Mouse (Mus musculus): ENCODE data around the gene Prpf3. TPM values are rescaled to one million over a fixed set of nuclear protein-coding genes. Genes with fewer than 3 reads are reported as not detected.
A peak's percentile ranks its signal among the peaks of the same experiment; 100 is the strongest.
"Not testable (repeated sequence)": the region's sequence is repeated elsewhere in the genome, so short reads cannot be mapped to it uniquely, and the experiment has no call there.

The Prpf3 gene
- polyA plus RNA-seq, 1 experiment from 2014 or later: 44.3 TPM

- 48% methylated on average over 2 of the region's 2 CpGs for WGBS (ENCODE audit: insufficient replicate concordance)
- Histone ChIP-seq H3K9ac (no peak overlapping the region), H3K4me1 (peaks cover 62% of the 10 kb centered on the region)
These were observed 47.3 kb downstream of the Prpf3 start for GRCm38 (mm10) chr3:95808384-95808783.

DNA sequence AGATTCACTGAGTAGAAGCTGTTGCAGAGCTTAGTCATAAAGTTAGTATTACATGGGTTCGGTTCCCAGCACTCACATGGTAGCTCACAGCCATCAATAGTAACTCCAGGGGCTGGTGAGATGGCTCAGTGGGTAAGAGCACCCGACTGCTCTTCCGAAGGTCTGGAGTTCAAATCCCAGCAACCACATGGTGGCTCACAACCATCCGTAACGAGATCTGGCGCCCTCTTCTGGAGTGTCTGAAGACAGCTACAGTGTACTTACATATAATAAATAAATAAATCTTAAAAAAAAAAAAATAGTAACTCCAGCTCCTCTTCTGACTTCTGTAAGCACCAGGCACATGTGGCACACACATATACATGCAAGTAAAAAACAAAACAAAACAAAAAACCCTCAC is 48.1 kb downstream of the Prpf3 start:
- H3K4me1 ChIP-seq: peaks cover 67% of the 10 kb centered on the region
- H3K9me3 ChIP-seq (replicated peaks); H3K4me2 ChIP-seq; H3K27ac ChIP-seq; H3K9ac ChIP-seq; H3K27me3 ChIP-seq (replicated peaks); ATAC-seq; H3K4me3 ChIP-seq: not testable (repeated sequence)
- H3K36me3 ChIP-seq: peaks cover 34% of the 10 kb centered on the region
- 97% methylated on average over 4 of the region's 6 CpGs for WGBS (ENCODE audit: insufficient replicate concordance)

More at GRCm38 (mm10) chr3:95808384-95808783, 47.3 kb downstream of the Prpf3 start:
- Histone ChIP-seq H3K9me3 (replicated peaks) (no peaks in the 10 kb centered on the region), H3K36me3 (peaks cover 34% of the 10 kb centered on the region), H3K27me3 (replicated peaks) (no peaks in the 10 kb centered on the region), H3K4me2 (no peak overlapping the region), H3K4me3 (no peak overlapping the region), H3K27ac (0 out of 2 replicates have a peak overlapping the region, but pooled peaks have one; percentile 14)
- no peak for ATAC-seq

DNA sequence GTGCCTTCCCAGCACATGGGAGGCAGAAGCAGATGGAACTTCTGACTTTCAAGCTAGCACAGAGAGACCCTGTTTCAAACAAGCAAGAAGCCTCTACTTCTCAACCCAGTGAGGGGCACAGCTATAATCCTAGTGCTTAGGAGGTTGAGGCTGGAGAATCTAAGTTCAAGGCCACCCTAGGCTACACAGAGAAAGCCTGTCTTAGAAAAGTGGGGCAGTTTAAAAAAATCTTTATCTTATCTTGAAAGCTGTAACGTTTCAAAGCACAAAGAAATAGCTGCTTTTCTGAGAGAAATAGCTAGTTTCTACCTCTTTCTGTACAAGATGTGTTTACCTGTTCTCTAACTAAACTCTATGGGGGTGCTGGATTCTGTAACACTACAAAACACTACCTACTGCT is 49.0 kb downstream of the Prpf3 start:
- WGBS (ENCODE audit: insufficient replicate concordance): 5% methylated on average over 1 of the region's 1 CpGs
- H3K4me1 ChIP-seq: peaks cover 68% of the 10 kb centered on the region
- peaks cover 29% of the 10 kb centered on the region for H3K36me3 ChIP-seq
- ATAC-seq: no peak
- no peak overlapping the region for H3K27ac ChIP-seq
- no peak overlapping the region for H3K4me2 ChIP-seq
- H3K9me3 ChIP-seq (replicated peaks): no peaks in the 10 kb centered on the region
- no peak overlapping the region for H3K4me3 ChIP-seq
- H3K27me3 ChIP-seq (replicated peaks): no peaks in the 10 kb centered on the region
- no peak overlapping the region for H3K9ac ChIP-seq

- ATAC-seq: no peak
- H3K36me3 ChIP-seq: peaks cover 33% of the 10 kb centered on the region
- no peak overlapping the region for H3K9ac ChIP-seq
- no peak overlapping the region for H3K4me3 ChIP-seq
- WGBS (ENCODE audit: insufficient replicate concordance): 87% methylated on average over 4 of the region's 4 CpGs
- H3K4me1 ChIP-seq: peaks cover 51% of the 10 kb centered on the region
- no peak overlapping the region for H3K4me2 ChIP-seq
- H3K9me3 ChIP-seq (replicated peaks): no peaks in the 10 kb centered on the region
- H3K27me3 ChIP-seq (replicated peaks): no peaks in the 10 kb centered on the region
- H3K27ac ChIP-seq: no peak overlapping the region
These were observed 51.8 kb downstream of the Prpf3 start for GRCm38 (mm10) chr3:95803851-95804250.

GRCm38 (mm10) chr3:95798756-95799155 is 56.9 kb downstream of the Prpf3 start:
- Histone ChIP-seq H3K4me2 (no peak overlapping the region), H3K4me3 (no peak overlapping the region), H3K9me3 (replicated peaks) (no peaks in the 10 kb centered on the region), H3K27ac (no peak overlapping the region), H3K27me3 (replicated peaks) (no peaks in the 10 kb centered on the region), H3K36me3 (peaks cover 9% of the 10 kb centered on the region), H3K4me1 (peaks cover 24% of the 10 kb centered on the region), H3K9ac (no peak overlapping the region)
- no peak for ATAC-seq
- WGBS (ENCODE audit: insufficient replicate concordance): 74% methylated on average over 4 of the region's 4 CpGs

DNA sequence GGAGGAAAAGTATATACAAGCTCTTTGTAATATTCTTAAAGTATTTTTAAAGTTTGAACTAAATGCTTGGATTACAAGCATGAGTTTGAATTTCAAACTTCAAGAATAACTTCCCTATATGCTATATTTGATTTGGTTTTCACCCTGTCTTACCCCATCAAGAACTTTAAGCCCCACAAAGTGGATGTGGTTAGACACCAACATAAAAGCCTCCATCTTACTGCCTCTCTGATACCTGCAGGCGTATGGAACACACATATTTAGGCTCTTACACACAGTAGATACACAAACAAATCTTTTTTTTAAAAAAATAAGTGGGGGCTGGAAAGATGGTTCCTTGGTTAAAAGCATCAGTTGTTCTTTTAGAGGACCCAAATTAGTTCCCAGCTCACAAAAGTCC is 61.4 kb downstream of the Prpf3 start:
- WGBS (ENCODE audit: insufficient replicate concordance): 65% methylated on average over 1 of the region's 1 CpGs
- Histone ChIP-seq H3K9ac (no peak overlapping the region), H3K4me3 (no peak overlapping the region), H3K36me3 (peaks cover 2% of the 10 kb centered on the region), H3K9me3 (replicated peaks) (no peaks in the 10 kb centered on the region), H3K4me2 (no peak overlapping the region), H3K27ac (no peak overlapping the region), H3K27me3 (replicated peaks) (no peaks in the 10 kb centered on the region), H3K4me1 (peaks cover 12% of the 10 kb centered on the region; the same call in 1 of the 2 replicates)
- no peak for ATAC-seq

DNA sequence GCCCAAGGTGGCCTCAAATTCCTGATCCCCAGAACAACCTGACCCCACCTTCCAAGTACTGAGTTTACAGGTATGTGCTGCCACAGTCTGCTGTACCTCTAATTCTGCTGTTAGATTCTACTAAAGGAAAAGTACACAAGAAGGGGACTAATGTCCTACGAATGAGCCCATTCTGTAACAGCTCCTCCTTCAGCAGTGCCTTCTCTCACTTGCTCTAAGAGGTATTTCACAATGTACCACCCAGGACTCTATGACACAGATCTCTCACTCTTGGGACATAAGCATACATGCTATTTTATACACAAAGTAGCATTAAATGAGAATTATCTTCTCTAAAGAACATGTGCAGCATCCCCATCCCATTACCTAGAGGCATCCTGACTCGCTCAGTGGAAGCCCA is 62.0 kb downstream of the Prpf3 start:
- 79% methylated on average over 2 of the region's 2 CpGs for WGBS (ENCODE audit: insufficient replicate concordance)
- H3K36me3 ChIP-seq: peaks cover 6% of the 10 kb centered on the region
- H3K27me3 ChIP-seq (replicated peaks): no peaks in the 10 kb centered on the region
- no peaks in the 10 kb centered on the region for H3K9me3 ChIP-seq (replicated peaks)
- ATAC-seq: no peak
- H3K4me2 ChIP-seq: no peak overlapping the region
- peaks cover 12% of the 10 kb centered on the region; the same call in 1 of the 2 replicates for H3K4me1 ChIP-seq
- H3K9ac ChIP-seq: no peak overlapping the region
- no peak overlapping the region for H3K4me3 ChIP-seq
- no peak overlapping the region for H3K27ac ChIP-seq

DNA sequence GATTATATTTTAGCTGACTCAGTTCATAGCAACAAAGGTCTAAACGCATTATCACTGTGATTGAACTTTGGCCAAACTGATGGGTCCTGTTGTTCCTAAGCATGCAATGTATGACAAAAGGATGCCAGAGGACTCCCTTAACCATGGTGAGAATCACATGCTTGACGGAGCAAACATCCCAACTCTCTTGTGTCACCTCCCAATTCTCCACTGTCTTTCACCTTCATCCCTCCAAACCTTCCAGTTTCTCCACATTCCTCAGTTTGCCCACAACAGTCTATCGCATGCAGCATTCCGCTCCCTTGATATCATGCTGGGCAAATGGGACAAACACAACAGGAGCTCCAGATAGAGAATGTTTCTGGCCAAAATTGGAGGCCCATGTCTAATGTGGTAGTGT is 70.2 kb downstream of the Prpf3 start:
- no peak overlapping the region for H3K9ac ChIP-seq
- no peak overlapping the region for H3K4me3 ChIP-seq
- no peaks in the 10 kb centered on the region for H3K27me3 ChIP-seq (replicated peaks)
- H3K27ac ChIP-seq: no peak overlapping the region
- 89% methylated on average over 4 of the region's 4 CpGs for WGBS (ENCODE audit: insufficient replicate concordance)
- no peaks in the 10 kb centered on the region for H3K9me3 ChIP-seq (replicated peaks)
- peaks cover 77% of the 10 kb centered on the region for H3K36me3 ChIP-seq
- no peak overlapping the region for H3K4me2 ChIP-seq
- no peak for ATAC-seq
- no peaks in the 10 kb centered on the region for H3K4me1 ChIP-seq

Other genes with a start within 250 kb of the Prpf3 start
- 42.9 and 45.0 TPM in 2 replicates for gene Ensa, start 230.9 kb downstream of the Prpf3 start, polyA plus RNA-seq (2016; fragmentation: Nextera tagmentation; extraction: Ambion mirVana)
- gene Mcl1, start 197.1 kb downstream of the Prpf3 start, polyA plus RNA-seq (2016; fragmentation: Nextera tagmentation; extraction: Ambion mirVana): 66.5 and 73.8 TPM in 2 replicates
- gene Adamtsl4, start 168.0 kb downstream of the Prpf3 start, polyA plus RNA-seq (2016; fragmentation: Nextera tagmentation; extraction: Ambion mirVana): 0.30 and 0.35 TPM in 2 replicates
- 14.1 and 15.2 TPM in 2 replicates for gene Ecm1, start 116.3 kb downstream of the Prpf3 start, polyA plus RNA-seq (2016; fragmentation: Nextera tagmentation; extraction: Ambion mirVana)
- 66.1 and 66.3 TPM in 2 replicates for gene Tars2, start 95.7 kb downstream of the Prpf3 start, polyA plus RNA-seq (2016; fragmentation: Nextera tagmentation; extraction: Ambion mirVana)
- gene Rprd2, start 37.0 kb downstream of the Prpf3 start, polyA plus RNA-seq (2016; fragmentation: Nextera tagmentation; extraction: Ambion mirVana): 11.8 and 14.1 TPM in 2 replicates
- gene Mrps21, start 15.6 kb upstream of the Prpf3 start, polyA plus RNA-seq (2016; fragmentation: Nextera tagmentation; extraction: Ambion mirVana): 280 and 285 TPM in 2 replicates
- gene Ciart, start 26.4 kb upstream of the Prpf3 start, polyA plus RNA-seq (2016; fragmentation: Nextera tagmentation; extraction: Ambion mirVana): 2.4 and 2.8 TPM in 2 replicates
- gene BC028528, start 36.1 kb upstream of the Prpf3 start, polyA plus RNA-seq (2016; fragmentation: Nextera tagmentation; extraction: Ambion mirVana): 6.7 and 8.2 TPM in 2 replicates
- gene Aph1a, start 38.1 kb upstream of the Prpf3 start, polyA plus RNA-seq (2016; fragmentation: Nextera tagmentation; extraction: Ambion mirVana): 16.5 and 19.0 TPM in 2 replicates
- 10.3 and 10.6 TPM in 2 replicates for gene Car14, start 48.8 kb upstream of the Prpf3 start, polyA plus RNA-seq (2016; fragmentation: Nextera tagmentation; extraction: Ambion mirVana)
- gene Anp32e, start 73.4 kb upstream of the Prpf3 start, polyA plus RNA-seq (2016; fragmentation: Nextera tagmentation; extraction: Ambion mirVana): 185 and 198 TPM in 2 replicates
- gene Plekho1, start 140.1 kb upstream of the Prpf3 start, polyA plus RNA-seq (2016; fragmentation: Nextera tagmentation; extraction: Ambion mirVana): 9.4 and 10.4 TPM in 2 replicates
- 17.6 and 18.6 TPM in 2 replicates for gene Vps45, start 202.6 kb upstream of the Prpf3 start, polyA plus RNA-seq (2016; fragmentation: Nextera tagmentation; extraction: Ambion mirVana)
- gene Otud7b, start 248.6 kb upstream of the Prpf3 start, polyA plus RNA-seq (2016; fragmentation: Nextera tagmentation; extraction: Ambion mirVana): 10.8 and 12.7 TPM in 2 replicates